Mouse (Mus musculus): Measurements from ENCODE around the gene Ogdhl. TPM values are rescaled to one million over a fixed set of nuclear protein-coding genes. Genes with fewer than 3 reads are reported as not detected.
A peak's percentile ranks its signal among the peaks of the same experiment; 100 is the strongest.

Gene Ogdhl
- polyA plus RNA-seq, 1 experiment from 2014 or later = 17.5 TPM

GRCm38 (mm10) chr14:32327366-32327765, 5.5 kb downstream of the Ogdhl start:
- H3K9ac ChIP-seq (ENCODE audit: low read length) = no peak overlapping the region
- peaks cover 6% of the 10 kb centered on the region for H3K4me1 ChIP-seq (ENCODE audit: control insufficient read depth, insufficient read depth, low read length)
- H3K36me3 ChIP-seq (ENCODE audit: control insufficient read depth, insufficient read depth, low read length) = peaks cover 8% of the 10 kb centered on the region; the same call in 1 of the 2 replicates
- WGBS = 83% methylated on average over 9 of the region's 9 CpGs
- no peak for ATAC-seq
- DNase-seq (ENCODE audit: low spot score) = peak; percentile 11
- H3K9me3 ChIP-seq (replicated peaks; ENCODE audit: control insufficient read depth, low read length) = no peaks in the 10 kb centered on the region
- H3K27me3 ChIP-seq (replicated peaks; ENCODE audit: control insufficient read depth, insufficient read depth, low read length) = no peaks in the 10 kb centered on the region
- H3K27ac ChIP-seq (ENCODE audit: low read depth, low read length) = no peak overlapping the region
- no peak overlapping the region for H3K4me3 ChIP-seq (ENCODE audit: low read depth, low read length)
- H3K4me2 ChIP-seq (ENCODE audit: low read length) = no peak overlapping the region

- Histone ChIP-seq H3K9ac (ENCODE audit: low read length) (no peak overlapping the region), H3K4me1 (ENCODE audit: control insufficient read depth, insufficient read depth, low read length) (peaks cover 7% of the 10 kb centered on the region), H3K27ac (ENCODE audit: low read depth, low read length) (no peak overlapping the region), H3K27me3 (replicated peaks; ENCODE audit: control insufficient read depth, insufficient read depth, low read length) (no peaks in the 10 kb centered on the region), H3K36me3 (ENCODE audit: control insufficient read depth, insufficient read depth, low read length) (peaks cover 35% of the 10 kb centered on the region; the same call in 1 of the 2 replicates), H3K9me3 (replicated peaks; ENCODE audit: control insufficient read depth, low read length) (no peaks in the 10 kb centered on the region), H3K4me3 (ENCODE audit: low read depth, low read length) (no peak overlapping the region), H3K4me2 (ENCODE audit: low read length) (no peak overlapping the region)
- ATAC-seq = peak; percentile 54; the same call in 1 of the 2 replicates
- WGBS = 69% methylated on average over 20 of the region's 20 CpGs
- DNase-seq (ENCODE audit: low spot score) = peak; percentile 54
Measured at GRCm38 (mm10) chr14:32332515-32333445, 11.0 kb downstream of the Ogdhl start.

GRCm38 (mm10) chr14:32336021-32336420, 14.2 kb downstream of the Ogdhl start:
- no peaks in the 10 kb centered on the region for H3K9me3 ChIP-seq (replicated peaks; ENCODE audit: control insufficient read depth, low read length)
- no peak for DNase-seq (ENCODE audit: low spot score)
- no peak overlapping the region for H3K4me2 ChIP-seq (ENCODE audit: low read length)
- no peak for ATAC-seq
- no peak overlapping the region for H3K27ac ChIP-seq (ENCODE audit: low read depth, low read length)
- peaks cover 65% of the 10 kb centered on the region for H3K36me3 ChIP-seq (ENCODE audit: control insufficient read depth, insufficient read depth, low read length)
- H3K4me3 ChIP-seq (ENCODE audit: low read depth, low read length) = no peak overlapping the region
- H3K4me1 ChIP-seq (ENCODE audit: control insufficient read depth, insufficient read depth, low read length) = peaks cover 7% of the 10 kb centered on the region
- no peak overlapping the region for H3K9ac ChIP-seq (ENCODE audit: low read length)
- WGBS = 67% methylated on average over 6 of the region's 6 CpGs
- no peaks in the 10 kb centered on the region for H3K27me3 ChIP-seq (replicated peaks; ENCODE audit: control insufficient read depth, insufficient read depth, low read length)

GRCm38 (mm10) chr14:32336547-32336946, 14.7 kb downstream of the Ogdhl start:
- ATAC-seq (peak; percentile 32; the same call in 1 of the 2 replicates), DNase-seq (ENCODE audit: low spot score) (peak; percentile 45)
- Histone ChIP-seq H3K4me2 (ENCODE audit: low read length) (no peak overlapping the region), H3K4me1 (ENCODE audit: control insufficient read depth, insufficient read depth, low read length) (peaks cover 7% of the 10 kb centered on the region), H3K36me3 (ENCODE audit: control insufficient read depth, insufficient read depth, low read length) (peaks cover 70% of the 10 kb centered on the region), H3K27ac (ENCODE audit: low read depth, low read length) (no peak overlapping the region), H3K27me3 (replicated peaks; ENCODE audit: control insufficient read depth, insufficient read depth, low read length) (no peaks in the 10 kb centered on the region), H3K9ac (ENCODE audit: low read length) (no peak overlapping the region), H3K9me3 (replicated peaks; ENCODE audit: control insufficient read depth, low read length) (no peaks in the 10 kb centered on the region), H3K4me3 (ENCODE audit: low read depth, low read length) (no peak overlapping the region)
- 76% methylated on average over 11 of the region's 11 CpGs for WGBS

- WGBS = 96% methylated on average over 7 of the region's 7 CpGs
- no peak for DNase-seq (ENCODE audit: low spot score)
- H3K36me3 ChIP-seq (ENCODE audit: control insufficient read depth, insufficient read depth, low read length) = peaks cover 61% of the 10 kb centered on the region
Measured at GRCm38 (mm10) chr14:32341823-32342222, 20.0 kb downstream of the Ogdhl start.

GRCm38 (mm10) chr14:32344176-32344575, 22.4 kb downstream of the Ogdhl start:
- Histone ChIP-seq H3K36me3 (ENCODE audit: control insufficient read depth, insufficient read depth, low read length) (peaks cover 52% of the 10 kb centered on the region), H3K4me1 (ENCODE audit: control insufficient read depth, insufficient read depth, low read length) (no peaks in the 10 kb centered on the region), H3K4me2 (ENCODE audit: low read length) (no peak overlapping the region), H3K9ac (ENCODE audit: low read length) (no peak overlapping the region), H3K27me3 (replicated peaks; ENCODE audit: control insufficient read depth, insufficient read depth, low read length) (no peaks in the 10 kb centered on the region), H3K4me3 (ENCODE audit: low read depth, low read length) (no peak overlapping the region), H3K27ac (ENCODE audit: low read depth, low read length) (no peak overlapping the region), H3K9me3 (replicated peaks; ENCODE audit: control insufficient read depth, low read length) (no peaks in the 10 kb centered on the region)
- 95% methylated on average over 7 of the region's 7 CpGs for WGBS
- ATAC-seq (no peak), DNase-seq (ENCODE audit: low spot score) (no peak)

More at GRCm38 (mm10) chr14:32341823-32342222, 20.0 kb downstream of the Ogdhl start:
- Histone ChIP-seq H3K9me3 (replicated peaks; ENCODE audit: control insufficient read depth, low read length) (no peaks in the 10 kb centered on the region), H3K27me3 (replicated peaks; ENCODE audit: control insufficient read depth, insufficient read depth, low read length) (no peaks in the 10 kb centered on the region), H3K27ac (ENCODE audit: low read depth, low read length) (no peak overlapping the region), H3K9ac (ENCODE audit: low read length) (no peak overlapping the region), H3K4me1 (ENCODE audit: control insufficient read depth, insufficient read depth, low read length) (no peaks in the 10 kb centered on the region), H3K4me2 (ENCODE audit: low read length) (no peak overlapping the region), H3K4me3 (ENCODE audit: low read depth, low read length) (no peak overlapping the region)
- ATAC-seq = no peak

- no peaks in the 10 kb centered on the region for H3K9me3 ChIP-seq (replicated peaks; ENCODE audit: control insufficient read depth, low read length)
- H3K27me3 ChIP-seq (replicated peaks; ENCODE audit: control insufficient read depth, insufficient read depth, low read length) = no peaks in the 10 kb centered on the region
- H3K27ac ChIP-seq (ENCODE audit: low read depth, low read length) = no peak overlapping the region
- no peak overlapping the region for H3K4me3 ChIP-seq (ENCODE audit: low read depth, low read length)
- ATAC-seq (no peak), DNase-seq (ENCODE audit: low spot score) (no peak)
- H3K36me3 ChIP-seq (ENCODE audit: control insufficient read depth, insufficient read depth, low read length) = peaks cover 47% of the 10 kb centered on the region
- no peak overlapping the region for H3K9ac ChIP-seq (ENCODE audit: low read length)
- 85% methylated on average over 9 of the region's 10 CpGs for WGBS
- no peak overlapping the region for H3K4me2 ChIP-seq (ENCODE audit: low read length)
- no peaks in the 10 kb centered on the region for H3K4me1 ChIP-seq (ENCODE audit: control insufficient read depth, insufficient read depth, low read length)
Measured at GRCm38 (mm10) chr14:32344694-32345093, 22.9 kb downstream of the Ogdhl start.

GRCm38 (mm10) chr14:32347307-32347706, 25.5 kb downstream of the Ogdhl start:
- ATAC-seq (no peak), DNase-seq (ENCODE audit: low spot score) (no peak)
- Histone ChIP-seq H3K36me3 (ENCODE audit: control insufficient read depth, insufficient read depth, low read length) (peaks cover 25% of the 10 kb centered on the region), H3K27me3 (replicated peaks; ENCODE audit: control insufficient read depth, insufficient read depth, low read length) (no peaks in the 10 kb centered on the region), H3K27ac (ENCODE audit: low read depth, low read length) (no peak overlapping the region), H3K9me3 (replicated peaks; ENCODE audit: control insufficient read depth, low read length) (no peaks in the 10 kb centered on the region), H3K4me1 (ENCODE audit: control insufficient read depth, insufficient read depth, low read length) (no peaks in the 10 kb centered on the region), H3K9ac (ENCODE audit: low read length) (no peak overlapping the region), H3K4me3 (ENCODE audit: low read depth, low read length) (no peak overlapping the region), H3K4me2 (ENCODE audit: low read length) (no peak overlapping the region)
- WGBS = 96% methylated on average over 9 of the region's 9 CpGs

Data from forebrain, embryonic 14.5 days (tissue).